Mouse (Mus musculus) ES-E14 (cell line): ENCODE results near the gene Cth.

Experiments used
- CHD2 ChIP-seq: IDR thresholded peaks from 2 replicates; pipeline ENCODE4 v1.6.1; 2014; ENCODE audit warnings: mild to moderate bottlenecking, low read depth, low read length, inconsistent platforms
- HCFC1 ChIP-seq: IDR thresholded peaks from 2 replicates; pipeline ENCODE4 v1.6.1; 2012; ENCODE audit warnings: low read length, inconsistent platforms, borderline replicate concordance; ENCODE audit not compliant: insufficient read depth
- MAFK ChIP-seq: IDR thresholded peaks from 2 replicates; pipeline ENCODE4 v1.6.1; 2014; ENCODE audit warnings: mild to moderate bottlenecking, low read depth, low read length, inconsistent platforms; ENCODE audit not compliant: insufficient read depth
- ZC3H11A ChIP-seq: IDR thresholded peaks from 2 replicates; pipeline ENCODE4 v1.6.1; 2012; ENCODE audit warnings: low read depth, mild to moderate bottlenecking, inconsistent platforms, low read length, borderline replicate concordance
- ZNF384 ChIP-seq: IDR thresholded peaks from 2 replicates; pipeline ENCODE4 v1.6.1; 2012; ENCODE audit warnings: low read depth, low read length, inconsistent platforms

GRCm38 (mm10) chr3:157883085-157883484 lies 41.8 kb downstream of the Cth start:
- TF ChIP-seq MAFK (no peak), CHD2 (no peak), HCFC1 (no peak), ZC3H11A (no peak), ZNF384 (no peak)
